Mouse (Mus musculus): Measurements from ENCODE around the gene B230104I21Rik. TPM values are rescaled to one million over a fixed set of nuclear protein-coding genes. Genes with fewer than 3 reads are reported as not detected.

Gene B230104I21Rik
- not detected in 2 replicates for total RNA-seq (2014; rRNA removed)
- polyA plus RNA-seq (2012; rRNA removed), result not detected in 2 replicates

- no peaks in the 10 kb centered on the region for H3K27me3 ChIP-seq (ENCODE audit: control insufficient read depth, insufficient read depth, low read length)
- H3K36me3 ChIP-seq (ENCODE audit: control insufficient read depth, insufficient read depth, low read length), result no peaks in the 10 kb centered on the region
- H3K9ac ChIP-seq (ENCODE audit: low read depth, low read length), result peak within 1 kb of the TSS; percentile 23
- WGBS, result 88% methylated on average over 12 of the region's 12 CpGs
- DNase-seq (ENCODE audit: extremely low read depth, low read depth, low spot score), result no peak
- no peak for TF ChIP-seq CTCF (IDR thresholded peaks at IDR 0.05; ENCODE audit: low read depth, low read length)
- TF ChIP-seq POLR2A (IDR thresholded peaks at IDR 0.05; ENCODE audit: extremely low read depth, insufficient read depth, low read length), result no peak
- no peak within 1 kb of the TSS for H3K27ac ChIP-seq (replicated peaks; ENCODE audit: insufficient read depth, low read depth, low read length)
- H3K4me3 ChIP-seq (ENCODE audit: insufficient read depth, low read depth, low read length), result peak within 1 kb of the TSS; percentile 46
- no peaks in the 10 kb centered on the region for H3K4me1 ChIP-seq (ENCODE audit: control insufficient read depth, insufficient read depth, low read length)
- no peaks in the 10 kb centered on the region for H3K79me2 ChIP-seq (ENCODE audit: control insufficient read depth, insufficient read depth, low read length)
Measured at GRCm38 (mm10) chr4:154335761-154336160, at the start of gene B230104I21Rik. Gene B230104I21Rik (plus strand): TSS chr4:154336127.

DNA sequence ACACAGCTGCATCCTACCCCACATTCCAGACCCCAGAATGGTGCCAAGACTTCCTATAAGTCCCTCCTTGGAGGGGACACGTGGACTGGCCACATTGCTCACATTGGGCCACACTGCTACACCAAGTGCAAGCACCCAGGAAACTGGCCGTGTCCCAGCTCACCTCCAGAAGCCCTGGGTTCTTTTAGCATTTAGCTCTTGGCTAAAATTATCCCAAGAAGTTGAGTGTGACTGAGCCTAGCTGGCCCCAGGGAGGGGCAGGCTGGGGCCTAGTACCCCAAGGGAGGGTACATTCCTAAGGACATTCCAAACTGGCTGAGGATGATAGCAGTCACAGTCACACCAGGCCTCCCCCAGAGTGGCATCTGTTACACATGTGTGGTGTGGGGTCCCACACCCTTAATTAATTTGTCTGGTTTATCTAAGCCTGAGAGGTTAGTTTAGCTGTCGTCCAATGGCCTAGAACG is 42.2 kb upstream of the B230104I21Rik start:
- TF ChIP-seq POLR2A (IDR thresholded peaks at IDR 0.05; ENCODE audit: extremely low read depth, insufficient read depth, low read length) (no peak), CTCF (IDR thresholded peaks at IDR 0.05; ENCODE audit: low read depth, low read length) (no peak)
- no peaks in the 10 kb centered on the region for H3K27me3 ChIP-seq (ENCODE audit: control insufficient read depth, insufficient read depth, low read length)
- H3K9ac ChIP-seq (ENCODE audit: low read depth, low read length), result no peak overlapping the region
- no peaks in the 10 kb centered on the region for H3K79me2 ChIP-seq (ENCODE audit: control insufficient read depth, insufficient read depth, low read length)
- 37% methylated on average over 4 of the region's 4 CpGs for WGBS
- DNase-seq (ENCODE audit: extremely low read depth, low read depth, low spot score), result no peak
- H3K27ac ChIP-seq (replicated peaks; ENCODE audit: insufficient read depth, low read depth, low read length), result peak overlapping the region; percentile 79
- no peak overlapping the region for H3K4me3 ChIP-seq (ENCODE audit: insufficient read depth, low read depth, low read length)
- no peaks in the 10 kb centered on the region for H3K36me3 ChIP-seq (ENCODE audit: control insufficient read depth, insufficient read depth, low read length)
- peaks cover 6% of the 10 kb centered on the region; the same call in 1 of the 2 replicates for H3K4me1 ChIP-seq (ENCODE audit: control insufficient read depth, insufficient read depth, low read length)

- DNase-seq (ENCODE audit: extremely low read depth, low read depth, low spot score), result peak; percentile 96
- 13% methylated on average over 8 of the region's 8 CpGs for WGBS
- Histone ChIP-seq H3K4me1 (ENCODE audit: control insufficient read depth, insufficient read depth, low read length) (peaks cover 6% of the 10 kb centered on the region; the same call in 1 of the 2 replicates), H3K36me3 (ENCODE audit: control insufficient read depth, insufficient read depth, low read length) (no peaks in the 10 kb centered on the region), H3K27ac (replicated peaks; ENCODE audit: insufficient read depth, low read depth, low read length) (peak overlapping the region; percentile 61), H3K79me2 (ENCODE audit: control insufficient read depth, insufficient read depth, low read length) (no peaks in the 10 kb centered on the region), H3K4me3 (ENCODE audit: insufficient read depth, low read depth, low read length) (no peak overlapping the region), H3K27me3 (ENCODE audit: control insufficient read depth, insufficient read depth, low read length) (no peaks in the 10 kb centered on the region), H3K9ac (ENCODE audit: low read depth, low read length) (no peak overlapping the region)
- TF ChIP-seq POLR2A (IDR thresholded peaks at IDR 0.05; ENCODE audit: extremely low read depth, insufficient read depth, low read length) (no peak), CTCF (IDR thresholded peaks at IDR 0.05; ENCODE audit: low read depth, low read length) (no peak)
Measured at GRCm38 (mm10) chr4:154294262-154294731, 41.6 kb upstream of the B230104I21Rik start.

DNA sequence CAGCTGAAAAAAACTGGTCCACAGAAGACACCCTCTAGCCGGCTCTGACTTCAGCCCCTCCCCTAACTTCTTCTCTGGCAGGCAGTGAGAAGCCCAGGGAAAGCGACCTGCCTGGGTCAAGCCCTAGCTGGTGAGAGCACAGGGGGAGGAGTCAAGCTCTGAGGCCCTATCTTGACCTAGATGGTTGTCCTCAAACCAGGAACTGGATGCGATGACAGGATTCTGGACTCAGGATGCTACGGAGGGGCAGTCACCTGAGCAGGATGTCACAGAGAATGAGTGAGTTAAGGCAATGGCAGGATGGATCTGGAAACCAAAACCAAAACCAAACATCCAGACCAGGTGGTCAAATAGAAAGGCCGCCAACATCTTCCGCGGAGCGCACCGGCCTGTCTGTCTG is 38.2 kb upstream of the B230104I21Rik start:
- Histone ChIP-seq H3K9ac (ENCODE audit: low read depth, low read length) (no peak overlapping the region), H3K4me1 (ENCODE audit: control insufficient read depth, insufficient read depth, low read length) (peaks cover 6% of the 10 kb centered on the region; the same call in 1 of the 2 replicates), H3K27ac (replicated peaks; ENCODE audit: insufficient read depth, low read depth, low read length) (no peak overlapping the region), H3K4me3 (ENCODE audit: insufficient read depth, low read depth, low read length) (no peak overlapping the region), H3K36me3 (ENCODE audit: control insufficient read depth, insufficient read depth, low read length) (no peaks in the 10 kb centered on the region), H3K79me2 (ENCODE audit: control insufficient read depth, insufficient read depth, low read length) (no peaks in the 10 kb centered on the region), H3K27me3 (ENCODE audit: control insufficient read depth, insufficient read depth, low read length) (no peaks in the 10 kb centered on the region)
- DNase-seq (ENCODE audit: extremely low read depth, low read depth, low spot score), result peak; percentile 53
- TF ChIP-seq POLR2A (IDR thresholded peaks at IDR 0.05; ENCODE audit: extremely low read depth, insufficient read depth, low read length) (no peak), CTCF (IDR thresholded peaks at IDR 0.05; ENCODE audit: low read depth, low read length) (no peak)
- 16% methylated on average over 9 of the region's 9 CpGs for WGBS

DNA sequence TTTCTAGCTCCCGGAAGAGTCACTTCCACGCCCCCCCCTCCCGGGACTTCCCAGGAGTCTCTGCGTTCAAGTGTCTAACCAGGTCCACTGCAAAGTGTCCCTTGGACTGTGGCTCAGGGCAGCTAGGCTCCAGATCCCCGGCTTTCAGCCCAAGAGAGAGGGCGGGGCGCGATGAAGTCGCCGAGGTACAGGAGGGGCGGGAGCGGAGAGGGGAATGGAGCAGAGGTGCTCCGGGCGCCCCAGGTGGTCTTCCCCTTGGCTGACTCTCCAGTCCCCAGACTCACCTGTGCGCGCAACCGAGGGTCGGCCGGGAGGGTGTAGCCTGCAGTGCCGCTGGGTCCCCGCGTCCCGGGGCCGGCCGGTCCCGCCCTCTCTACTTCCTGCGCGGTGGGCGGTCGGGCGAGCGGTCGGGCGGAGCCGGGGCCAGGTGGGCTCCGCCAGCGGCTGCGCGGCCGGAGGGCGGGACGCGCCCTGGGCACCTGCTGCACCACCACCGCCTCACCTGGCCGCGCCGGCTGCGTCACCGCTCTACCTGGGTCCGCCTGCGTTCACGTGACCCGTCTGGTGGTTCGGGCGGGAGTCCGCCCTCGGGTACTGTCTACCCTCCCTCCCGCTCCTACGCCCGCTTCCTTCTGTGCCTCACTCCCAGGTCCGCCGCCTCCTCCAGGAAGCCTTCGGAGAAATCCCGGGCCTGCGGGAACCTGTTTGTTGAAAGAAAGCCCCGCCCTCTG is 36.2 kb upstream of the B230104I21Rik start:
- Histone ChIP-seq H3K4me3 (ENCODE audit: insufficient read depth, low read depth, low read length) (peak overlapping the region; percentile 80), H3K79me2 (ENCODE audit: control insufficient read depth, insufficient read depth, low read length) (no peaks in the 10 kb centered on the region), H3K36me3 (ENCODE audit: control insufficient read depth, insufficient read depth, low read length) (no peaks in the 10 kb centered on the region), H3K27me3 (ENCODE audit: control insufficient read depth, insufficient read depth, low read length) (no peaks in the 10 kb centered on the region), H3K9ac (ENCODE audit: low read depth, low read length) (peak overlapping the region; percentile 75), H3K4me1 (ENCODE audit: control insufficient read depth, insufficient read depth, low read length) (no peaks in the 10 kb centered on the region), H3K27ac (replicated peaks; ENCODE audit: insufficient read depth, low read depth, low read length) (peak overlapping the region; percentile 13; the same call in 1 of the 2 replicates)
- WGBS, result 1% methylated on average over 64 of the region's 66 CpGs
- peak; percentile 52 for DNase-seq (ENCODE audit: extremely low read depth, low read depth, low spot score)
- TF ChIP-seq POLR2A (IDR thresholded peaks at IDR 0.05; ENCODE audit: extremely low read depth, insufficient read depth, low read length) (no peak), CTCF (IDR thresholded peaks at IDR 0.05; ENCODE audit: low read depth, low read length) (no peak)

GRCm38 (mm10) chr4:154301466-154301881 is 34.5 kb upstream of the B230104I21Rik start, which contains the start of gene Arhgef16:
Gene Arhgef16 (minus strand): TSS chr4:154301676.
- Histone ChIP-seq H3K79me2 (ENCODE audit: control insufficient read depth, insufficient read depth, low read length) (no peaks in the 10 kb centered on the region), H3K4me1 (ENCODE audit: control insufficient read depth, insufficient read depth, low read length) (no peaks in the 10 kb centered on the region), H3K27me3 (ENCODE audit: control insufficient read depth, insufficient read depth, low read length) (no peaks in the 10 kb centered on the region), H3K27ac (replicated peaks; ENCODE audit: insufficient read depth, low read depth, low read length) (no peak within 1 kb of the TSS), H3K9ac (ENCODE audit: low read depth, low read length) (no peak within 1 kb of the TSS), H3K36me3 (ENCODE audit: control insufficient read depth, insufficient read depth, low read length) (no peaks in the 10 kb centered on the region), H3K4me3 (ENCODE audit: insufficient read depth, low read depth, low read length) (no peak within 1 kb of the TSS)
- TF ChIP-seq POLR2A (IDR thresholded peaks at IDR 0.05; ENCODE audit: extremely low read depth, insufficient read depth, low read length) (no peak), CTCF (IDR thresholded peaks at IDR 0.05; ENCODE audit: low read depth, low read length) (peak; percentile 97)
- WGBS, result 11% methylated on average over 7 of the region's 7 CpGs
- DNase-seq (ENCODE audit: extremely low read depth, low read depth, low spot score), result peak; percentile 66
